Mouse (Mus musculus): ENCODE results near the gene Gm5431. TPM values are rescaled to one million over a fixed set of nuclear protein-coding genes. Genes with fewer than 3 reads are reported as not detected.
"Not testable (repeated sequence)": the region's sequence is repeated elsewhere in the genome, so short reads cannot be mapped to it uniquely, and the experiment has no call there.

Gm5431 gene
- under 1 TPM; 0.39 to 0.41 TPM for total RNA-seq (2021)
- long read RNA-seq, experiment 1: 0 reads
- long read RNA-seq, experiment 2: 0 reads

DNA sequence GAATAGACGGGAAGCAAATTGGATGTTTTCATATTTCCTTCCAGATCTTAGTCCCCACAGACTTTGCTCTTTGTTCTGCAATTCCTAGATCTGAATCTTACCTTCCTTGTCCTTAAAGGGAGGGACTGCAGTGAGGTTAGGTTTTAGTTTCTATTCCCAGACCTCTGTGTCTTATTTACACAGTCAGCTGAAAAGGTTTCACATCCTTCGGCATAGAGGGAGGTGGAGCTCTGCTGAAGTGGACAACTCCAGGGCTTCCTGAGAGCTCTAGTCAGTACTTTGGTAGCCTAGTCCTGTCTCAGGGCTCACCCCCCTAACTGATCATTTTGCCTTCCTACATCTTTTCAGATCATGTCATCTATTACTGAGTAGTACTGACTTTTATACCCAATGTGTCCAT lies at the start of gene Gm5431:
Gene Gm5431, minus strand, starts transcription at position 194 of the 400 bp plus-strand sequence.
- DNase-seq (ENCODE audit: low spot score in 2 of 2): no peak

DNA sequence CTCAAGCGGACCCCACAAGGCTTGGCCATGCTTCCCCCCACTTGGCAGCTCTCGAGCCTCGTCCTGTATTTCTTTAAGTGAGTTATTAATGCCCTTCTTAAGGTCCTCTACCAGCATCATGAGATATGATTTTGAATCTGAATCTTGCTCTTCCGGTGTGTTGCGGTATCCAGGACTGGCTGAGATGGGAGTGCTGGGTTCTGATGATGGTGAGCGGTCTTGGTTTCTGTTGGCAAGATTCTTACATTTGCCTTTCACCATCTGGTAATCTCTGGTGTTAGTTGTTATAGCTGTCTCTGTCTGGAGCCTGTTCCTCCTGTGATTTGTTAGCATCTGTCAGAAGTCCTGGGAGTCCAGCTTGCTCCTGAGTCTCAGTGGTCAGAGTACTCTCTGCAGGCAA lies 44.1 kb upstream of the Gm5431 start, which contains the start of gene Psme2b:
Gene Psme2b, minus strand, starts transcription at position 101 of the 400 bp plus-strand sequence.
- not testable (repeated sequence) for DNase-seq (ENCODE audit: low spot score in 2 of 2)

DNA sequence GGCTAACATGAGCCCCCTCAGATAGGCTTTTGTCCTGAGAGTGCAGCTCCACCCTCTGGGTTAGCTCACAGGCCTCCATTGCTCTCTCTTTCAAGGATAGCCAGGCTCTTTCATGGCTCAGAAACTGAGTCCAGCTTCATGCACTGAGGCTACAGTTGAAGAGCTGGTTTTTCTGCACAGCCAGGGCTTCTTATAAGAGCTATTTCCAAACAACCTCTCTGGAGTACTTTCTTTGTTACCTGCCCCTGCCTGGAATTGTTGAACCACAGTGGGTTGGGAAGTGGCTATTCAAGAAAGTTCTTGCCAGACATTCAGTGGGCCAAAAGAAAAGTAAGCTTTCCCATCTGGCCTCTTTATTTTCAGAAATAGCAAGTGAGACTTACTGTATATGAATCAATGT lies 37.3 kb upstream of the Gm5431 start:
- DNase-seq (ENCODE audit: low spot score in 2 of 2): not testable (repeated sequence)

DNA sequence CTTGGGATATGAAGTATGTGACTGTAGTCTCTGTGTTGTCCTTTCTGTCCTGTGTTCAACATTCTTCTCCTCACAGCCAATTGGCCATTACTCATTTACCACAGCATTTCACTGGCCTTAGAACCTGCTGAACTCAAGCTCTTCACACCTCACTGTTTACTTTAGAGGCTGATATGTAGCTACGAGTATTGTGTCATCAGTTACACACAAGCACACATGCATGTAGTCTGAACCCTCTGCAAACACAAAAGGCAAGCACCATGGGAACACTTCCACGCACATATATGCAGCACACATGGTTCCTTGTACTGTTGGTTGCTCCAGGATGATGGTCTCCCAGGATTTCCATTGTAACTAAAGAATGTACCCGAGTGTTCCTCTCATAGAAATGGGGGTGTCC lies 33.3 kb upstream of the Gm5431 start:
- DNase-seq (ENCODE audit: low spot score in 2 of 2): not testable (repeated sequence)

DNA sequence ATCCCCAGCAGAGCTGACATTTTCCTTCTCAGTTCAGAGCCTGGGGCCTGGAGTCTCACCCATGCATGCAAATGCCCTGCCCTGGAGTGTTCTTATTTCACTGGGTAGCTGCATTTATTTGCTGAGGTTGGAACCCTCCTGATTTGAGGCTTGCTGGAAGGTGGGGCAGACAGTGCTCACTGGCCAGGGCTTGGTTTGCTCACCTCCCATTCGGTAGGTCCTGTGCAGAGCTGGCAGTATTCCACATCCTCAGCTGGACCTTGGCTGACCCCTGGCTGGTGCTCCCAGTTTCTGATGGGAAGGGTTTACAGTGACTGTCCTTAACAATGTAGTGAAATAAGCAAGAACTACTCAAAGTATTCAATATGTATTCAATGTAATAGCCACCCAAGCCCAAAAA lies 31.9 kb upstream of the Gm5431 start:
- not testable (repeated sequence) for DNase-seq (ENCODE audit: low spot score in 2 of 2)

DNA sequence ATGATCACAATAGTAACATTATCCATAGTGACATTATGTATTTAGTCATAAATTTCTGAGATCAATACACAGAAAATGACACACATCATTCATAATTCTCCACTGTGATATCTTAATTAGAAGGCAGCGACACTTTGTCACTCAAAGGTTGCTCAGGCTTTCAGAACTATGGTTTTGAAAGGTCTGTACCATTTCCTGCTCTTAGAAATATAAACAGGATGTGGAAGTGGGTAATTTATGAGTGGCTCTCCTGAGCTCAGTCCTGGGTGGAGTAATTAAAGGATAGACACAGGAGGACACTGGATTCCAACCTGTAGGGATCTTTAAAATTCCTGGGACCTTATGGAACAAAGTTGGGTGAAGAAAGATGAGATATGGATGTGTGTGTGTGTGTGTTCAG lies 31.4 kb upstream of the Gm5431 start:
- not testable (repeated sequence) for DNase-seq (ENCODE audit: low spot score in 2 of 2)

DNA sequence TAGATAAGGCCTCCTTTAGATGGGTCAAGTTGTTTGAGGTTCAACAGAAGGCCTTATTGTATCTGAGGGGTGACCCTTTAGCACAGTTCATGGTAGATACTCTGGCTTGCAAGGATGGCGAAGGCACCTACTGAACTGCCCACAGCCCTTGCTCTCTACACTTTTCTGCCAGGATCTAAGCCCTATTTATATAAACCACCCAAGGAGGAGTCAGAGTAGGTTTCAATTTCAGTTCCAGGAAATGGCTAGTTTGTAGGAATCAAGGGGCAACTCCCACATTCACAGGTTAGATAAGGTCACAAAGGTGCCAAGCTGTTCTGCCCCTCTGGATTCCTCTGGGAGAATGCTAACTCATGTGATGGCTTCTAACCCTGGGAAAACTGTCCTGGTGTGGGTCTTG lies 26.1 kb upstream of the Gm5431 start:
- not testable (repeated sequence) for DNase-seq (ENCODE audit: low spot score in 2 of 2)

DNA sequence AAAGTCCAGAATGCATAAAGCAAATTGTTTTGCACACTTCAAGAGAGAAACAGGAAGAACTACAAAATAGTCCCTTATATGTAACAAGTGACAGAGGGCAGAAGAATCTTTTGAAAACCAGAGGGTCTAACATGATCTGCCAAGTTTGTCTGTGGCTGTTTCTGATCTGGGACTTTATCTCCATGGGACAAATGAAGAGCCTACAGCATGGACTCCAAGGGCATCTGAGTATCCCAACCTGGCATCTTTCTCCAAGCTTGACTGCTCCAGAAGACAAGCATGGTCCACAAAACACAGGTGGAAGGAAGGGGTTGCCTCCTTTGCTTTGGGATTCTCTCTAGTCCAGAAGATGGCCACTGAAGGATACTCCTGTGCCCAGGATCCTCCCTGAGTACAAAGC lies 24.4 kb upstream of the Gm5431 start:
- DNase-seq (ENCODE audit: low spot score in 2 of 2): not testable (repeated sequence)

DNA sequence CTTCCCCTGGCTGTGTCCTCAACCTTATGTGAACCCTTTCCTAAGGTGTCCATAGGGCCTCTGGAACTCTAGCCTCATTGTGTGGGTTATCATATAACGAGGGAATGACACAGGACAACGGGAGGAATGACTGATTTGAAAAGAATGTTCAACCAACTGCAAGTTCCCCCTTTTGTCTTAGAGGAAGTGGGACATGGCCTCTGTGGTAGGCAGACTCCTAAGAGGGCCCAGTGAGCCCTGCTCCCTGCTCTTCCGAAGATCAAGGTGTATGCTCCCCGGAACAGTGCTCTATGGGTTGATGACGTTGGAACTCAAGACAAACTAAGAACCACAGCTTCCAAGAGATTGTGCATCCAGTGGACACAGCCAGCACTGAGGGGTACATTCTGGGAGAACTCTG lies 21.8 kb upstream of the Gm5431 start:
- DNase-seq (ENCODE audit: low spot score in 2 of 2): not testable (repeated sequence)

DNA sequence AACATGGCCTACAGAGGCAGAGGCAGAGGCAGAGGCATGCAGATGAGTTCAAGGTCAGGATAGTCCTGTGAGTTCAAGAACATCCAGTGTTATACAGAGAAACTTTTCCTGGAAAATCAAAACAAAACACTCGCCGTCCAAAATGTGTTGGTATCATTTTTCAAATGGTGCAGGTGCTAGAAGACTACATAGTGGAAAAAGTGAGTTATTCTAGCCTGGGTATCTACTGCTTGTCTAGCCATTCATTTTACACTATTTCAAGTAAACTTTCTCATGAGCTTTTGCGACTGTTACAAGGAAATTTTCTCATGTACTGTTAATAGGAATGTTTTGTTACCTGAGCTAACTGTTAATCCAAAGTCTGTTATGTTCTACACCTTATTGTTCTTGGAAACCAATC lies 16.4 kb upstream of the Gm5431 start:
- no peak for DNase-seq (ENCODE audit: low spot score in 2 of 2)

DNA sequence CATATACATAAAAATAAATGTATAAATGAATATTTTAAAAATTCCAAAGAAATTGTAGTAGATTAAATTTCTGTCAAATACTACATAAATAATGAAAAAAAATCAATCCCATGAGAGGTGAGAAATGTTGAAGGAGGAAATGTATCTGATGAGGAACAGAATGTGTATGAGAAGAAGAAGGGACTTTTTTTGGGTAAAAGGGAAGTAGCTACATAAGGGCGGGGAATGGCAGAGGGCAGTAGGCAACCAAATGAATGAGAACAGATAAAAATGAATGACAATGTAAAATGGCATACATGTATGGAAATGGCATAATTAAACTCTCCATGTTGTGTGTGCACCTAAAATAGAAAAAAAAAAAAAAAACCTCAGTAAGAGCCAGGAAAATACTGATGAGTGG lies 11.6 kb upstream of the Gm5431 start:
- no peak for DNase-seq (ENCODE audit: low spot score in 2 of 2)

DNA sequence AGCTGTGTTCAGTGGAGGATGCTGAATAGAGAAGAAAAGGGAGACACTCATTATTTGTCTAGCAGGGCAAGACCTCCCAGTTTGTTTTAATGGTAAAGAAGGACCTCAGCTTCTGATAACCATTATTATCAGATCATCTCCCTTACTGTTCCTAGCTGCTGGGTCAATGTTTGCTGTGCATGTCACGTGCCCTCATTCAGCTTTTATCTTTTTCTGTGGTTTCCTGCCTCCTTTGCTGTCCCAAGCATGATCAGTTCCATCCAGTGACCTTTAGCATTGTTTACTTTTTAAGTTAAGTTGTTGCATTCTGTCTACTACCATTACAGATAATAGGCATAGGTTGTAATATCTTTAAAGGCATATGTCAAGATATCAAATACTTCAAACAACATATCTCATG lies 6.4 kb upstream of the Gm5431 start:
- DNase-seq (ENCODE audit: low spot score in 2 of 2): no peak

DNA sequence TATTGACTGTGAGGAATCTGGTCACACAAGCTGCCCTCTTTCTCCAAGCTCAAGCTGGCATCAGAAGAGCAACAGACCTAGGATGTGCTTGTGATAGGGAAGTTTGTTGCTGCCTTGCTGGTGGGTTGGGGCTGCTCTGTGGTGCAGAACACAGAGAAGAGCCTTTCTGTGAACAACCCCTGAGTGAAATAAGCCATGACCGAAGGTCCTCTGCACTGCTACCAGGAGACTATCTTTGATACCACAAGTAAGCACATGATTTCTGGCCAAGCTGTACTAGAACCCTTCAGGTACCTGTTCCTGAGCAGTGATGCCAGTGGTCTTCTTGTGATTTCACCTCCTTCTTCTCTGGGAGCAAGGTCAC lies 465 bp downstream of the Gm5431 start:
- not testable (repeated sequence) for DNase-seq (ENCODE audit: low spot score in 2 of 2)

DNA sequence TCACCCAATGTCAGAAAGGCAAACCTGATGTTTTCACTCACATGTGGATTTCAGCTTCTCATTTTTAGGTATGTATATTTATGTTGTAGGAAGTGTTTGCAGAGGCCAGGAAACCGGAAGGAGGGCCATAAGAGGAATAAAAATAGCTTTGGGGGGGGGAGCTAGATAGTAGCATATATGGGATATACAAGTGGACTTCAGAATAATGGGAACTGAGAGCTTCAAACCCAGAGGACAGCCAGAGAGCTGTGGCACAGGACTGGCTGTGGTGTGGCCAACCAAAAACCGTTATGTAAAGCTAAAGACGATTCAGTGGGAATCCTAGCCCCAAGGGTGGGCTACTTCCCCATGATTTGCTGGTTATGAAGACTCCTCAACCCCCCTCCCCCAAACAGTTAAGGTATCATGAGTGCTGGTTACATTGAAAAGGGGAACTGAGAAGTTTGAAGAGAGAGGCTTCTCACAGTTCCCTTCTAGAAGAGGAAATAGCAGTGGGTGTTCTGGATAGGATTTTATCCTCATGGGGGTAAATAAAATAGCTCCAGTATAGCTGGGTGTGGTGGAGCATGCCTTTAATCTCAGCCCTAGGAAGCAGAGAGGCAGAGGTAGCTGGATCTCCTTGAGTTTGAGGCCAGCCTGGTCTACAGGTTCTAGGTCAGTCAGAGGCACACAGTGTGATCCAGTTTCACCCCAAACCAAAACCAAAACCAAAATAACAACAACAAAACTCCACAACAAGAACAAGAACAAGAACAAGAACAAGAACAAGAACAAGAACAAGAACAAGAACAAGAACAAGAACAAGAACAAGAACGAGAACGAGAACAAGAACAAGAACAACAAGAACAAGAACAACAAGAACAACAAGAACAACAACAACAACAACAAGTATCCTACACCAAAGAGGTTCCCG lies 1.1 kb downstream of the Gm5431 start:
- DNase-seq (ENCODE audit: low spot score in 2 of 2): not testable (repeated sequence)

DNA sequence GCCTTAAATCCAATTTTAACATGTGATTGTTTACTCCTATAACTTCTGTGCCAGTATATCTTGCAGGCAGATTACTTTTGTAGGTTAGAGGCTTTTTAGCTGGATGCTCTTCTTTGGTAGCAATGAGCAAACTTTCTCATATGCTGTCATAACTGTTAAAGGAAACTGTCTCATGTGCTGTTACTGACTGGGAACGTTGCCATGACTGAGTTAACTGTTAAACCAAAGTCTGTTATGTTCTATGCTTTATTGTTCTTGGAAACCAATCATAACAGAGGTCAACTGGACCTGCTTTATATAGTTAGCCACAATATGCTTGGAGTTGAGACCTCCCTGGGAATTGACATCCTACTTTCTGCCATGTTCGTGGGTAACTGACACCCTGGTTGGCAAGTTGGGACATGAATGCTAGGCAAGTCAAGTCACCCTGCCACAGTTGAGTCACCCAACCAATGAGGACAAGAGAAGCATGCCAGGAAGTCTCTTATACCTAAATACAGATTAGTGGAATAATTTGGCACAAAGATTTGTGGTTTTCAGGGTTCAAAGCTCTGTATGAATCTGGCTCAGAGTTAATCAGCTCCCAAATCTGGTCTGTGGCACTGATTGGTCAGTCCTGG lies 3.1 kb downstream of the Gm5431 start:
- no peak for DNase-seq (ENCODE audit: low spot score in 2 of 2)

DNA sequence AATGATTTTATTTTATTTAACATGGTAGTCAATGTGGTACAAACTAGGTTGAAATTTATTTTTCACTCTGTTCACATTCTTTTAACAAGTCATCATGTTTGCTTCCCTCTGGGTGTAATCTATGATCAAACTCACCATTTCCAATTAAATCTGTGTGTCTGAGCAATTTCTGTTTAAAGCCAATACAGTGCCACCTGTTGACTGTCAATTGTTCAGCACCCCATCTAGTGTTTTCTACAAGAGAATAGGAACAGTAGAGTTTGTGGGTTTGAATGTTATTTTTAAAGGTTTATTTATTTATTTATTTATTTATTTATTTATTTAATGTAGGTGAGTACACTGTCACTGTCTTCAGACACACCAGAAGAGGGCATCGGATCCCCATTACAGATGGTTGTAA lies 25.3 kb downstream of the Gm5431 start:
- DNase-seq (ENCODE audit: low spot score in 2 of 2): no peak

DNA sequence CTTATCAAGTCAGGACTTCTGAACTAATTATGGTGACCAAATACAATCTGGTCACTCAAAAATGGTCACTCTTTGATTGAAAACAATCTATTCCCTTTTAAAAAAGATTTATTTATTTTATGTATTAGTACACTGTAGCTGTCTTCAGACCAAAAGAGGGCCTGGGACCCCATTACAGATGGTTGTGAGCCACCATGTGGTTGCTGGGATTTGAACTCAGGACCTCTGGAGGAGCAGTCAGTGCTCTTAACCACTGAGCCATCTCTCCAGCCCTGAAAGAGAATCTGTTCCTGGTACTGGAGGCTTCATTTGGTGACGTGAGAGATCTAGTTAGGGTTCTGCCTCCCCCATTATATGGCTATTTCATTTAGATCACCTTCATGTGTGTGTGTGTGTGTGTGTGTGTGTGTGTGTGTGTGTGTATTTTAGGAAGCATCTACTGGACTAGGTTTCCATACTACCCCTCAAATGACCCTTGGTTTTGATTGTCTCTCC lies 26.6 kb downstream of the Gm5431 start:
- DNase-seq (ENCODE audit: low spot score in 2 of 2): not testable (repeated sequence)

DNA sequence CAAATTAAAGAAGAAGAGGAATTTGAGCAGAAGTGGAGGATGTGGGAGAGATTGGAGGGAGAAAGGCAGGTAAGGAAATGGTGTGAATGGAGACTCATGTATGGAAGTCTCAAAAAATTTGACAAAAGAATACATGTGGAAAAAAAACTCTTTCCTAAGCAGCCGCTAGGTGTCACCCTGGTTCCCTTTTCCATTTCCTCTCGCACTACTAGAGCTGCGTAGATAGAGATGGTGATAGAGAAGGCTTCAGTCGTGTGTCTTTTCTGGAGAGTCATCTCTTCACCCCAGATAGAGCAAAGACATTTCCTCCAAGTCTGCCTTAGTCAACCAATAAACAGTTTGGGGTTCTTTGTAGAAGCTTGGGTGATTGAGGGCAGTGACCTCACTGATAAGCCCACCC lies 27.5 kb downstream of the Gm5431 start:
- DNase-seq (ENCODE audit: low spot score in 2 of 2): peak in 1 of 2 experiments; percentile 67

DNA sequence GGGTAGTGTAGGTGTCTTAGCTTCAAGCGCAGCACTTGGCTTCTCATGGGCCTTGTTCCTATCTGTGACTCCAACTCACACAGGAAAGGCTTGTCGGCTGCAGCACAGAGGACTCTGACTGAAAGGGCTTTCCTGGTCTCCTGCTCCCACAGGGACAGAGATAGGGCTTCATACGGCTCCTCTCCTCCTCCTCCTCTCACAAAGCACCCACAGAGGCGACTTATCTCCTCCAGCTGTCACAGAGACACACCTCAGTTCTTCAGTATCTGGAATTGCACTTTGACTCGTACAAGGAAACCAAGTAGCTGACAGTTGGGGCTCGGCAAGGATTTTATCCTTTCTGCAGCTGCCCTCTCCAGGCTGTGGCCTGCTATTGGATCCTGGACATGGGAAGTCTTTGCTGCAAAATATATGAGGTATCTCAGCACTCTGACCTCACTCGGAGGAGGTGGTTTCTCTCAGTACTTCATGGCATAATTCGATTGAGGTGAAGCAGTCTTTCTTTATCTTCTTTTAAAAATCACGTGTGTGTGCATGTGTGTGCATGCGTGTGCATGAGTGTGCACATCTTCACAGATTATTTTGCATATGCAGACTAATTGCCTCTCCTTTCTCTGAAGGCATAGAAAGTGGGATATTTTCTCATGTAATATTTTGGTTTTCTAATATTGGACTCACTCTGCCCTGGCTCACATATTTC lies 28.3 kb downstream of the Gm5431 start:
- no peak for DNase-seq (ENCODE audit: low spot score in 2 of 2)

DNA sequence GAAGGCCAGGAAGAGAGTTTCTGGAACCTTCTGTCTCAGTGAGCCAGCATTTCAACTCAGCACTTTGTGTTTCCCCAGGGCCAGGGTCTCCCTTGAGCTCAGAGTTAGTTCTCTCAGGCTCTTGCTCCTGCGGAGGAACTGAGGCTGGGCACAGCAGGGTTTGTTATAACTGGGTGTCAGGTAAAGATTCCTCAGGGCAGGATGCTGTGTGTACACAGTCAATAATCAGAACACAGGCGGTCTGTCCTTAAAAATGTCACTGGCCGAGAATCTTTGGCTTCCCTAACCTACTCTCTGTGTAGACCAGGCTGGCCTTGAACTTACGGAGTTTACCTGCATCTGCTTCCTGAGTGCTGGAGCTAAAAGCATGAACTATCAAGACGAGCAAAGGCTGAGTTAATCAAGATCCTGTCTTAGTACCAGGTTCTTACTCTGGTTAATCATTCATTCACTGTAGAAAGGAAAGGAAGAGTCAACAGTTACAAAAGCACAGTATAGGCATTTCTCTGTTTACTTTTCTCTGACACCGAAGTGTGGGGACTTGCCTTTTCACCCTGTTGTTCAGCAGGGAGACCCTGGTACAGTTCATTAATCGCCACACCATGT lies 29.2 kb downstream of the Gm5431 start:
- no peak for DNase-seq (ENCODE audit: low spot score in 2 of 2)

All from layer of hippocampus, postnatal 14 days (tissue).